Mouse (Mus musculus) olfactory bulb, adult 2 months (tissue): ENCODE data around the gene Fbxw10.

Source experiments
- CTCF ChIP-seq: fragments of 200-500 bp; IDR thresholded peaks from 2 replicates; pipeline ENCODE4 v1.5.1; 2012; ENCODE audit warnings: low read depth, mild to moderate bottlenecking, low read length, moderate library complexity; ENCODE audit not compliant: insufficient read depth
- POLR2A ChIP-seq: fragments of 200-500 bp; IDR thresholded peaks from 2 replicates; pipeline ENCODE4 v1.6.1; 2012; ENCODE audit warnings: mild to moderate bottlenecking, low read depth, low read length, moderate library complexity; ENCODE audit not compliant: insufficient read depth

DNA sequence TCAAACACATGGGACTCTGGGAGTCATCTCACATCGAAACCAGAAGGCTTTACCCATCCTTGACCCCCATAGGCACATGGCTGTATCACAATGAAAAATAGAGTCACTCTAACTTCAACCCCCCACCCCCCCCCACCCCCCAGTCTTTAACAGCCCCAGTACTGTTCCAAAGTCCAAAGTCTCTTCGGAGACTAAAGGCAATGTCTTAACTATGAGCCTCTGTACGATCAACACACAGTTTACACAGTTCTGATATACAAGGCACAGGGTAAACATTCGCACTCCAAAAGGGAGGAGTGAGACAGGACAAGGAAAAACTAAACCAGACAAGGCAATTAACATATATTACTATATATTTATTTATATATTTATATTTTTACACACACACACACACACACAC lies 19.7 kb upstream of the Fbxw10 start:
- TF ChIP-seq CTCF = no peak
- no peak for TF ChIP-seq POLR2A
